Mouse (Mus musculus) limb, embryonic 14.5 days (tissue): Measurements from ENCODE around the gene Grm5. TPM values are rescaled to one million over a fixed set of nuclear protein-coding genes. Genes with fewer than 3 reads are reported as not detected.

Experiments
- ATAC-seq: fragments of 200-750 bp; cut with Nextera tagmentation; 2 replicates; pipeline ENCODE4 v1.8.0; 2017; ENCODE audit warnings: low read depth, moderate number of reproducible peaks, moderate TSS enrichment; ENCODE audit not compliant: low FRiP score
- DNase-seq: peaks from one replicate; pipeline ENCODE4 v3.0.0-alpha.2; 2015; ENCODE audit warnings: low spot score
- H3K27ac ChIP-seq: fragments of 300-500 bp; sonication (generic); replicated peaks from 2 replicates; pipeline ENCODE4 v1.5.1; 2014; ENCODE audit warnings: low read depth, mild to moderate bottlenecking, low read length, moderate library complexity, mixed read lengths
- H3K27me3 ChIP-seq: fragments of 300-500 bp; sonication (generic); 2 replicates; pipeline ENCODE4 v1.6.1; 2014; ENCODE audit warnings: low read length, mixed read lengths; ENCODE audit not compliant: control insufficient read depth, insufficient read depth
- H3K36me3 ChIP-seq: fragments of 300-500 bp; sonication (generic); 2 replicates; pipeline ENCODE4 v1.6.1; 2014; ENCODE audit warnings: mild to moderate bottlenecking, low read length, moderate library complexity, mixed read lengths; ENCODE audit not compliant: control insufficient read depth, insufficient read depth
- H3K4me1 ChIP-seq: fragments of 300-500 bp; sonication (generic); 2 replicates; pipeline ENCODE4 v1.6.1; 2014; ENCODE audit warnings: antibody characterized with exemption, low read length, mixed read lengths; ENCODE audit not compliant: control insufficient read depth, insufficient read depth
- H3K4me2 ChIP-seq: fragments of 300-500 bp; sonication (generic); replicated peaks from 2 replicates; pipeline ENCODE4 v1.6.1; 2014; ENCODE audit warnings: low read depth, mild to moderate bottlenecking, low read length, moderate library complexity; ENCODE audit not compliant: severe bottlenecking
- H3K4me3 ChIP-seq: fragments of 300-500 bp; sonication (generic); replicated peaks from 2 replicates; pipeline ENCODE4 v1.5.1; 2014; ENCODE audit warnings: low read length
- H3K9ac ChIP-seq: fragments of 300-500 bp; sonication (generic); 2 replicates; pipeline ENCODE4 v1.6.1; 2014; ENCODE audit warnings: mild to moderate bottlenecking, low read depth, low read length, moderate library complexity; ENCODE audit not compliant: severe bottlenecking
- H3K9me3 ChIP-seq: fragments of 300-500 bp; sonication (generic); 2 replicates; pipeline ENCODE4 v1.6.1; 2016; ENCODE audit warnings: low read length; ENCODE audit not compliant: control insufficient read depth
- POLR2A ChIP-seq: fragments of 200-500 bp; IDR thresholded peaks from 2 replicates; pipeline ENCODE4 v1.8.0; 2012; ENCODE audit warnings: inconsistent platforms, mild to moderate bottlenecking, moderate library complexity, borderline replicate concordance; ENCODE audit not compliant: insufficient read depth, insufficient read length; ENCODE audit errors: extremely low read depth
- WGBS: fragments of 180-500 bp; shearing (Covaris S2); extraction: QIAGEN DNeasy Blood & Tissue Kit; methylation state at CpG from one replicate; pipeline ENCODE4 v1.1.7; 2014; 5-methylcytosine and 5-hydroxymethylcytosine counted together
- polyA plus RNA-seq, 2 experiments: library from polyadenylated mRNA; depleted of rRNA in 1 of 2; stranded (reverse) in 1 of 2; unstranded in 1 of 2; fragments of >200 nt; fragmentation: Nextera tagmentation in 1 of 2; extraction: Ambion mirVana in 1 of 2; gene quantifications; 2 replicates each; pipeline versions ENCODE4 v1.2.1 to v1.2.3; 2012 to 2014

Grm5 gene
- polyA plus RNA-seq, 2 experiments = 0.01 TPM; not detected in 1

- DNase-seq (no peak), ATAC-seq (no peak)
- Histone ChIP-seq H3K9me3 (no peaks in the 10 kb centered on the region), H3K36me3 (no peaks in the 10 kb centered on the region), H3K27ac (no peak overlapping the region), H3K4me3 (no peak overlapping the region), H3K4me2 (no peak overlapping the region), H3K9ac (no peak overlapping the region), H3K27me3 (no peaks in the 10 kb centered on the region), H3K4me1 (no peaks in the 10 kb centered on the region)
- no peak for TF ChIP-seq POLR2A
These were observed 259.5 kb downstream of the Grm5 start for GRCm38 (mm10) chr7:87843496-87843895.

DNA sequence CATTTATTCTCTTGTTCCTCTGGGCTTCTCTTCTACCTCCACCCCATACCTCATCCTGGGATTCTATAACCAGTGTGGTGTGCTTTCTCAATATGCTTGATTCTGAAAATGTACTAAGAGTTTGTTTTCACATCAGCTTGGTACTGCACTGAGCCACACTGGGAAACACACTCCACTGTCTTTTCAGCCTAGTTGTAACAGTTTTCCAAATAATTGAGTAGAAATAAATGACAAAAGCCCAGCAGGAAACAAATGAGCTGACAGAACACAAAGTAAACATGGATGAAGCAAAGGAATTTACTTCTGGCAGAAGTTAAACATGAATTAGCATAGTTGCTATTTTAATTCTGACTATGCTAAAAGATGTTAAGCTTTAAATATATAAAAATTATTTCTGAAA, 262.1 kb downstream of the Grm5 start:
- Histone ChIP-seq H3K36me3 (no peaks in the 10 kb centered on the region), H3K27me3 (no peaks in the 10 kb centered on the region), H3K9ac (no peak overlapping the region), H3K27ac (no peak overlapping the region), H3K4me2 (no peak overlapping the region), H3K4me3 (no peak overlapping the region), H3K9me3 (no peaks in the 10 kb centered on the region), H3K4me1 (no peaks in the 10 kb centered on the region)
- ATAC-seq (no peak), DNase-seq (no peak)
- TF ChIP-seq POLR2A = no peak

GRCm38 (mm10) chr7:87925956-87926355, 342.0 kb downstream of the Grm5 start:
- no peak for TF ChIP-seq POLR2A
- no peaks in the 10 kb centered on the region for H3K9me3 ChIP-seq
- DNase-seq (no peak), ATAC-seq (no peak)
- no peak overlapping the region for H3K4me3 ChIP-seq
- H3K4me1 ChIP-seq = no peaks in the 10 kb centered on the region
- no peak overlapping the region for H3K4me2 ChIP-seq
- no peak overlapping the region for H3K27ac ChIP-seq
- no peak overlapping the region for H3K9ac ChIP-seq
- H3K36me3 ChIP-seq = no peaks in the 10 kb centered on the region
- H3K27me3 ChIP-seq = no peaks in the 10 kb centered on the region
- WGBS = 55% methylated on average over 5 of the region's 5 CpGs

- no peak overlapping the region for H3K9ac ChIP-seq
- H3K27ac ChIP-seq = no peak overlapping the region
- H3K36me3 ChIP-seq = no peaks in the 10 kb centered on the region
- TF ChIP-seq POLR2A = no peak
- no peak for ATAC-seq
- DNase-seq = no peak
- H3K4me1 ChIP-seq = no peaks in the 10 kb centered on the region
- no peak overlapping the region for H3K4me2 ChIP-seq
- no peak overlapping the region for H3K4me3 ChIP-seq
- WGBS = 89% methylated on average over 1 of the region's 1 CpGs
- H3K27me3 ChIP-seq = no peaks in the 10 kb centered on the region
- no peaks in the 10 kb centered on the region for H3K9me3 ChIP-seq
These were observed 353.4 kb downstream of the Grm5 start for GRCm38 (mm10) chr7:87937415-87937814.

DNA sequence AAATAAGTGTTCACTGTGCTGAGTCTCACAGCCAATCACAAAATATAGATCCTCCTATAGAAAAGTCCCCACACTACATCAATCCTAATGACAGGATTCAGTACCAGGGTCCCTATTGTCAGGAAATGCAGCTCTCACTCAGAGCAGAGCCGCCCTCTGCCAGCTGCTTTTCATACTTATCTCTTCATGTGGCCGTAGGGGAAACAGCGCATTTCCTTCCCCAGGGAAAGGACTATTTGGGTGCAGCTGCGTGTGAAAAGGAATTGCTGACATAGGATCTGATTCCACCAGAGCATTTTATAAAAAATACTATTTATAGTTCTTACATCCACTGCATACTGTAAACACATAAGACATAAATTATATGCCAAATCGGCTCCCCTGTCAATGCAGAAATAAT, 354.3 kb downstream of the Grm5 start:
- H3K4me2 ChIP-seq = no peak overlapping the region
- DNase-seq = no peak
- no peak for ATAC-seq
- no peaks in the 10 kb centered on the region for H3K4me1 ChIP-seq
- H3K9me3 ChIP-seq = no peaks in the 10 kb centered on the region
- no peak overlapping the region for H3K27ac ChIP-seq
- H3K27me3 ChIP-seq = no peaks in the 10 kb centered on the region
- no peak overlapping the region for H3K4me3 ChIP-seq
- no peaks in the 10 kb centered on the region for H3K36me3 ChIP-seq
- 51% methylated on average over 5 of the region's 5 CpGs for WGBS
- no peak for TF ChIP-seq POLR2A
- H3K9ac ChIP-seq = no peak overlapping the region

DNA sequence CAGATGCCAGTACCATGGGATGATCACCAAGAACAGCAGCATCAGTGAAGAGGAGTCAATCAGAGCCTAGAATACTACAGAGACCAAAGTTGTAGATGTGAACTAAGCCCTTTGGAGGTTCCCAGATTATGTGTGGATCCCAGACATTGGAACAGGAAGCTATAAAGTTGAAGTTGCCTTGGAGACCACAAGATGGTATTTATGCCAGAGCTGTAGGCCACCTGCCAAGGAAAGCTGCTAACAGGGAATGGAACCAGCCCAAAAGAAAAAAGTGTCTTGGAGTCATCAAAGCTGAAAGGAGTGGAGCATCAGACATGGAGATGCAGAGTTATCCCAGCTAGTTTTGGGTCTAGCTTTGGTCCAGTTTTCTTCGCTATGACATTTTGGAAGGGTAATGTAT, 366.2 kb downstream of the Grm5 start:
- H3K27ac ChIP-seq = no peak overlapping the region
- H3K9me3 ChIP-seq = no peaks in the 10 kb centered on the region
- H3K27me3 ChIP-seq = no peaks in the 10 kb centered on the region
- TF ChIP-seq POLR2A = no peak
- H3K4me1 ChIP-seq = no peaks in the 10 kb centered on the region
- 92% methylated on average over 1 of the region's 1 CpGs for WGBS
- DNase-seq (no peak), ATAC-seq (no peak)
- H3K4me3 ChIP-seq = no peak overlapping the region
- no peak overlapping the region for H3K4me2 ChIP-seq
- H3K9ac ChIP-seq = no peak overlapping the region
- H3K36me3 ChIP-seq = no peaks in the 10 kb centered on the region
